ENCODE assay signal across 11 mouse cellular contexts in genomic region chr11:88307616-88308543, GRCm38 (mm10). TPM values are rescaled to one million over a fixed set of nuclear protein-coding genes. Genes with fewer than 3 reads are reported as not detected.
A peak's percentile ranks its signal among the peaks of the same experiment; 100 is the strongest.
DNase-seq lines count a peak whose midpoint lies in the region; ATAC-seq and TF ChIP-seq lines count a peak whose summit lies in the region.
"Had no signal": no experiment of that assay in that cellular context is flagged by ENCODE, and none has a peak within 500 bp of the region (broad histone marks: within the 10 kb centered on the region; RNA-seq: fewer than 3 reads in every experiment).

No protein-coding gene starts in this region.

- no peak overlapping the region for H3K4me2 ChIP-seq in heart, embryonic 13.5 days
- H3K4me2 ChIP-seq in liver, embryonic 14.5 days (ENCODE audit: low read depth) = no peak overlapping the region

- 77% methylated on average over 14 of the region's 14 CpGs for WGBS in heart, embryonic 13.5 days
- 61% methylated on average over 14 of the region's 14 CpGs for WGBS in liver, embryonic 14.5 days (ENCODE audit: insufficient replicate concordance)

- H3K4me3 ChIP-seq in heart, embryonic 13.5 days = no peak overlapping the region
- no peak overlapping the region for H3K4me3 ChIP-seq in liver, embryonic 14.5 days (ENCODE audit: insufficient read depth in 1 of 2, low read depth in 2 of 2, low read length in 2 of 2)

- no peaks in the 10 kb centered on the region for H3K36me3 ChIP-seq in heart, embryonic 13.5 days
- no peaks in the 10 kb centered on the region for H3K36me3 ChIP-seq in liver, embryonic 14.5 days (replicated peaks; ENCODE audit: control insufficient read depth, insufficient read depth, low read depth)

- H3K27ac ChIP-seq in heart, embryonic 13.5 days (replicated peaks) = no peak overlapping the region
- H3K27ac ChIP-seq in liver, embryonic 14.5 days = no peak overlapping the region

- no peak for DNase-seq in heart, adult 11 months
- DNase-seq in 3T3-L1 (ENCODE audit: low read depth, low spot score) = peak; percentile 38
- DNase-seq in R1 (ENCODE audit: low read depth, low spot score) = peak; percentile 97
- DNase-seq in liver, embryonic 14.5 days (ENCODE audit: low read depth in 3 of 3, low spot score in 3 of 3) = no peak
- DNase-seq in cerebellum, adult 11-12 months = no peak
- no peak for DNase-seq in yolk sac, embryonic 10.5 days (ENCODE audit: low spot score)
- DNase-seq in spleen, postnatal 4 days (ENCODE audit: low spot score in 2 of 2) = no peak
- DNase-seq: cerebellum, adult 9-11 months had no signal

- H3K9ac ChIP-seq in heart, embryonic 13.5 days = 0 out of 2 replicates have a peak overlapping the region, but pooled peaks have one; percentile 19
- H3K9ac ChIP-seq in liver, embryonic 14.5 days (replicated peaks) = no peak overlapping the region

- no peak for ATAC-seq in heart, embryonic 13.5 days (ENCODE audit: extremely low read depth, insufficient number of reproducible peaks, low FRiP score, low TSS enrichment)
- no peak for ATAC-seq in liver, embryonic 14.5 days (ENCODE audit: insufficient read depth)

- TF ChIP-seq EP300 in liver, embryonic 14.5 days (IDR thresholded peaks at IDR 0.05; ENCODE audit: low read depth) = no peak

- H3K4me1 ChIP-seq in heart, embryonic 13.5 days = peaks cover 44% of the 10 kb centered on the region
- no peaks in the 10 kb centered on the region for H3K4me1 ChIP-seq in liver, embryonic 14.5 days (replicated peaks; ENCODE audit: control insufficient read depth in 2 of 2, insufficient read depth in 2 of 2, low read length in 1 of 2)

- no peaks in the 10 kb centered on the region for H3K9me3 ChIP-seq in heart, embryonic 13.5 days
- H3K9me3 ChIP-seq in liver, embryonic 14.5 days (ENCODE audit: control insufficient read depth, low read length) = no peaks in the 10 kb centered on the region

- TF ChIP-seq CTCF in liver, embryonic 14.5 days (IDR thresholded peaks at IDR 0.05; ENCODE audit: low read depth) = peak; percentile 43; the same call in 1 of the 2 replicates

- H3K27me3 ChIP-seq in heart, embryonic 13.5 days (replicated peaks) = no peaks in the 10 kb centered on the region
- no peaks in the 10 kb centered on the region for H3K27me3 ChIP-seq in liver, embryonic 14.5 days (ENCODE audit: control insufficient read depth, insufficient read depth, low read length)

RNA-seq across cellular contexts. Expression of gene Ccdc182, which starts 14.0 kb away (rescaled TPM):
- polyA plus RNA-seq in heart, embryonic 13.5 days (2015; fragmentation: Nextera tagmentation; extraction: Ambion mirVana) = 0.11 TPM in 1 of 2 replicates, not detected in the other
- polyA plus RNA-seq in liver, embryonic 14.5 days (2012; rRNA removed) = 0.03 TPM in 1 of 2 replicates, not detected in the other
- not detected in 2 replicates for polyA plus RNA-seq in liver, embryonic 14.5 days (2014; fragmentation: Nextera tagmentation; extraction: Ambion mirVana)
- polyA plus RNA-seq: liver, adult 2 months; stomach, embryonic 14.5 days had no signal

Comparison
In these comparisons a context has a peak if more than half of its experiments do, and no peak if none do; other contexts are left out.
1. DNase-seq: peak in 3T3-L1 (single experiment) and R1 (single experiment); none in heart, adult 11 months (single experiment), liver, embryonic 14.5 days (0 of 3), cerebellum, adult 11-12 months (single experiment), yolk sac, embryonic 10.5 days (single experiment) and spleen, postnatal 4 days (0 of 2).